30 mouse cellular contexts compared by ENCODE assay signal in genomic region chr1:156284207-156284606, GRCm38 (mm10). TPM values are rescaled to one million over a fixed set of nuclear protein-coding genes. Genes with fewer than 3 reads are reported as not detected.
DNase-seq lines count a peak whose midpoint lies in the region; ATAC-seq lines count a peak whose summit lies in the region.
"Had no signal": no experiment of that assay in that cellular context is flagged by ENCODE, and none has a peak within 500 bp of the region (broad histone marks: within the 10 kb centered on the region; RNA-seq: fewer than 3 reads in every experiment).

No protein-coding gene starts in this region.

- intact Hi-C loops in heart, postnatal 25 days (cut with DNase I), result no loop called here
- intact Hi-C loops in left cerebral cortex, postnatal 36 days (cut with DNase I), result no loop called here

- ATAC-seq in hematopoietic stem cell, adult 5-6 weeks (replicated peaks in 1 of 2; ENCODE audit: insufficient read depth in 1 of 2, low FRiP score in 2 of 2, low TSS enrichment in 1 of 2, low read depth in 1 of 2, poor library complexity in 2 of 2, severe bottlenecking in 2 of 2), result peak; percentile 55 to 66
- ATAC-seq: intestine, embryonic 16.5 days; liver, embryonic 12.5 days; liver, postnatal 0 days had no signal

- DNase-seq in heart, adult 11 months, result peak; percentile 61
- DNase-seq in heart, postnatal 25 days (ENCODE audit: low spot score), result no peak
- DNase-seq in 416B (ENCODE audit: low read depth), result peak; percentile 33
- DNase-seq in thymus, postnatal 14 days, result peak; percentile 41
- DNase-seq in urinary bladder, adult 2 months (ENCODE audit: low spot score), result no peak
- no peak for DNase-seq in neural tube, embryonic 10.5 days (ENCODE audit: extremely low spot score, low spot score)
- DNase-seq in left cerebral cortex, postnatal 36 days (ENCODE audit: low spot score in 2 of 2), result no peak
- DNase-seq: adrenal gland, adult 2 months; cerebellum, adult 2 months; cerebellum, postnatal 14 days; gastrocnemius, postnatal 25 days; heart, adult 18-20 months; heart, postnatal 36 days; kidney, adult 8-10 months; kidney, postnatal 4 days; layer of hippocampus, adult 9-11 months; liver, postnatal 0 days; midbrain, embryonic 14.5 days; right cerebral cortex, postnatal 4 days had no signal

RNA-seq across cellular contexts. Expression of gene Tdrd5, which starts 19.3 kb away (rescaled TPM):
- total RNA-seq in heart, postnatal 25 days (2021), result not detected
- not detected in 2 replicates for total RNA-seq in hematopoietic stem cell, adult 5-6 weeks (2017)
- 0.10 TPM in 2 replicates for polyA plus RNA-seq in urinary bladder, adult 2 months (2012; rRNA removed)
- total RNA-seq in left cerebral cortex, postnatal 36 days (2021), result 1 to 10 TPM; 3.0 to 3.4 TPM
- total RNA-seq: gastrocnemius, postnatal 25 days; heart, adult 18-20 months; heart, postnatal 36 days had no signal
- polyA plus RNA-seq: adrenal gland, adult 2 months; liver, postnatal 0 days; neural tube, embryonic 11.5 days; spleen, adult 2 months had no signal

RNA-seq across cellular contexts. Expression of gene Nphs2, which starts 26.3 kb away (rescaled TPM):
- total RNA-seq in heart, postnatal 25 days (2021), result not detected
- total RNA-seq in hematopoietic stem cell, adult 5-6 weeks (2017), result 0.81 TPM in 1 of 2 replicates, not detected in the other
- polyA plus RNA-seq in urinary bladder, adult 2 months (2012; rRNA removed), result 0.03 and 0.07 TPM in 2 replicates
- total RNA-seq in left cerebral cortex, postnatal 36 days (2021), result under 1 TPM; 0.12 to 0.59 TPM
- total RNA-seq: adrenal gland, adult 2 months; gastrocnemius, postnatal 25 days; heart, postnatal 36 days; monocyte, adult 5-6 weeks had no signal
- polyA plus RNA-seq: embryonic facial prominence, embryonic 10.5 days; embryonic facial prominence, embryonic 15.5 days; heart, embryonic 14.5 days; hindbrain, embryonic 13.5 days; intestine, embryonic 16.5 days; liver, embryonic 12.5 days; liver, postnatal 0 days; neural tube, embryonic 11.5 days; spleen, adult 2 months; stomach, postnatal 0 days had no signal

Comparison
In these comparisons a context has a peak if more than half of its experiments do, and no peak if none do; other contexts are left out.
1. DNase-seq: peak in heart, adult 11 months (single experiment), 416B (single experiment) and thymus, postnatal 14 days (single experiment); none in heart, postnatal 25 days (single experiment), urinary bladder, adult 2 months (single experiment), neural tube, embryonic 10.5 days (single experiment) and left cerebral cortex, postnatal 36 days (0 of 2).